Mouse (Mus musculus) liver, embryonic 13.5 days (tissue): ENCODE measurements at regions not wholly inside any gene's neighbourhood (a gene's known extent, or its start where the extent isn't known, plus 50 kb on each side); places are given as distances from the start of the nearest gene placed in this dataset.

Source experiments
- ATAC-seq: fragments of 200-750 bp; cut with Nextera tagmentation; 2 replicates; pipeline ENCODE4 v1.8.0; 2017; ENCODE audit warnings: low read depth, mild to moderate bottlenecking, moderate number of reproducible peaks, moderate library complexity
- DNase-seq: peaks from one replicate; pipeline ENCODE4 v3.0.0; 2022
- H3K27ac ChIP-seq: fragments of 300-500 bp; sonication (generic); 2 replicates; pipeline ENCODE4 v1.5.1; 2015; ENCODE audit warnings: moderate library complexity, mild to moderate bottlenecking, inconsistent platforms
- H3K27me3 ChIP-seq: fragments of 300-500 bp; sonication (generic); 2 replicates; pipeline ENCODE4 v1.6.1; 2015; ENCODE audit warnings: mild to moderate bottlenecking, inconsistent platforms
- H3K36me3 ChIP-seq: fragments of 300-500 bp; sonication (generic); 2 replicates; pipeline ENCODE4 v1.6.1; 2015; ENCODE audit warnings: mild to moderate bottlenecking, inconsistent platforms
- H3K4me1 ChIP-seq: fragments of 300-500 bp; sonication (generic); replicated peaks from 2 replicates; pipeline ENCODE4 v1.6.1; 2015; ENCODE audit warnings: inconsistent platforms
- H3K4me2 ChIP-seq: fragments of 300-500 bp; sonication (generic); 2 replicates; pipeline ENCODE4 v1.6.1; 2015; ENCODE audit warnings: inconsistent platforms, mild to moderate bottlenecking, moderate library complexity
- H3K4me3 ChIP-seq: fragments of 300-500 bp; sonication (generic); replicated peaks from 2 replicates; pipeline ENCODE4 v1.5.1; 2015; ENCODE audit warnings: mild to moderate bottlenecking, inconsistent platforms
- H3K9ac ChIP-seq: fragments of 300-500 bp; sonication (generic); 2 replicates; pipeline ENCODE4 v1.6.1; 2015; ENCODE audit warnings: mild to moderate bottlenecking, inconsistent platforms
- H3K9me3 ChIP-seq: fragments of 300-500 bp; sonication (generic); replicated peaks from 2 replicates; pipeline ENCODE4 v1.6.1; 2016; ENCODE audit warnings: inconsistent platforms
- WGBS: fragments of 180-500 bp; shearing (Covaris S2); methylation state at CpG from one replicate; pipeline ENCODE4 v1.1.7; 2015; ENCODE audit not compliant: insufficient replicate concordance; 5-methylcytosine and 5-hydroxymethylcytosine counted together

GRCm38 (mm10) chr4:47882076-47882475, 162.9 kb upstream of the Nr4a3 start:
- Histone ChIP-seq H3K27ac (no peak overlapping the region), H3K4me1 (no peaks in the 10 kb centered on the region), H3K4me2 (no peak overlapping the region), H3K9me3 (no peaks in the 10 kb centered on the region), H3K27me3 (no peaks in the 10 kb centered on the region), H3K4me3 (no peak overlapping the region), H3K36me3 (no peaks in the 10 kb centered on the region), H3K9ac (no peak overlapping the region)
- ATAC-seq (no peak), DNase-seq (no peak)
- 74% methylated on average over 10 of the region's 10 CpGs for WGBS

- H3K27me3 ChIP-seq = no peaks in the 10 kb centered on the region
Measured at GRCm38 (mm10) chr4:47899579-47899978, 145.4 kb upstream of the Nr4a3 start.

GRCm38 (mm10) chr4:47902749-47903148, 142.2 kb upstream of the Nr4a3 start:
- H3K4me2 ChIP-seq = no peak overlapping the region
- H3K4me1 ChIP-seq = no peaks in the 10 kb centered on the region
- H3K27me3 ChIP-seq = no peaks in the 10 kb centered on the region
- WGBS = 79% methylated on average over 12 of the region's 12 CpGs
- no peaks in the 10 kb centered on the region for H3K36me3 ChIP-seq
- H3K9ac ChIP-seq = no peak overlapping the region
- no peak overlapping the region for H3K4me3 ChIP-seq
- DNase-seq (no peak), ATAC-seq (no peak)
- H3K27ac ChIP-seq = no peak overlapping the region
- no peaks in the 10 kb centered on the region for H3K9me3 ChIP-seq

More at GRCm38 (mm10) chr4:47899579-47899978, 145.4 kb upstream of the Nr4a3 start:
- no peaks in the 10 kb centered on the region for H3K9me3 ChIP-seq
- ATAC-seq = no peak
- H3K4me3 ChIP-seq = no peak overlapping the region
- no peaks in the 10 kb centered on the region for H3K36me3 ChIP-seq
- no peak overlapping the region for H3K4me2 ChIP-seq
- 63% methylated on average over 7 of the region's 7 CpGs for WGBS
- H3K27ac ChIP-seq = no peak overlapping the region
- H3K9ac ChIP-seq = no peak overlapping the region
- DNase-seq = no peak
- H3K4me1 ChIP-seq = no peaks in the 10 kb centered on the region

GRCm38 (mm10) chr4:47912259-47912658, 132.7 kb upstream of the Nr4a3 start:
- ATAC-seq (no peak), DNase-seq (no peak)
- H3K27me3 ChIP-seq = no peaks in the 10 kb centered on the region
- WGBS = 49% methylated on average over 1 of the region's 1 CpGs
- no peak overlapping the region for H3K9ac ChIP-seq
- H3K36me3 ChIP-seq = no peaks in the 10 kb centered on the region
- H3K4me2 ChIP-seq = no peak overlapping the region
- no peak overlapping the region for H3K4me3 ChIP-seq
- H3K4me1 ChIP-seq = no peaks in the 10 kb centered on the region
- no peak overlapping the region for H3K27ac ChIP-seq
- no peaks in the 10 kb centered on the region for H3K9me3 ChIP-seq

- Histone ChIP-seq H3K36me3 (no peaks in the 10 kb centered on the region), H3K4me2 (no peak overlapping the region), H3K4me3 (no peak overlapping the region), H3K4me1 (no peaks in the 10 kb centered on the region), H3K27ac (no peak overlapping the region), H3K9ac (no peak overlapping the region), H3K9me3 (no peaks in the 10 kb centered on the region), H3K27me3 (no peaks in the 10 kb centered on the region)
- ATAC-seq (no peak), DNase-seq (no peak)
- WGBS = 73% methylated on average over 7 of the region's 7 CpGs
Measured at GRCm38 (mm10) chr4:47919576-47919975, 125.4 kb upstream of the Nr4a3 start.

- no peak overlapping the region for H3K4me2 ChIP-seq
- H3K27ac ChIP-seq = no peak overlapping the region
- ATAC-seq (no peak), DNase-seq (no peak)
- no peak overlapping the region for H3K4me3 ChIP-seq
- H3K36me3 ChIP-seq = no peaks in the 10 kb centered on the region
- H3K4me1 ChIP-seq = no peaks in the 10 kb centered on the region
- no peak overlapping the region for H3K9ac ChIP-seq
- peaks cover 4% of the 10 kb centered on the region; the same call in 1 of the 2 replicates for H3K9me3 ChIP-seq
- no peaks in the 10 kb centered on the region for H3K27me3 ChIP-seq
- WGBS = 60% methylated on average over 2 of the region's 2 CpGs
Measured at GRCm38 (mm10) chr4:47931464-47931863, 113.5 kb upstream of the Nr4a3 start.

- Histone ChIP-seq H3K4me3 (no peak overlapping the region), H3K9me3 (peaks cover 4% of the 10 kb centered on the region; the same call in 1 of the 2 replicates), H3K36me3 (no peaks in the 10 kb centered on the region), H3K4me1 (no peaks in the 10 kb centered on the region), H3K9ac (no peak overlapping the region), H3K27me3 (no peaks in the 10 kb centered on the region), H3K27ac (no peak overlapping the region), H3K4me2 (no peak overlapping the region)
- DNase-seq = no peak
- WGBS = 57% methylated on average over 1 of the region's 1 CpGs
- ATAC-seq = no peak
Measured at GRCm38 (mm10) chr4:47933526-47933925, 111.4 kb upstream of the Nr4a3 start.

GRCm38 (mm10) chr4:47935547-47935946, 109.4 kb upstream of the Nr4a3 start:
- Histone ChIP-seq H3K27ac (no peak overlapping the region), H3K36me3 (no peaks in the 10 kb centered on the region), H3K9ac (no peak overlapping the region), H3K4me1 (no peaks in the 10 kb centered on the region), H3K27me3 (no peaks in the 10 kb centered on the region), H3K4me3 (no peak overlapping the region), H3K9me3 (peaks cover 4% of the 10 kb centered on the region; the same call in 1 of the 2 replicates), H3K4me2 (no peak overlapping the region)
- 84% methylated on average over 3 of the region's 3 CpGs for WGBS
- ATAC-seq (no peak), DNase-seq (no peak)

GRCm38 (mm10) chr4:47936470-47937125, 108.4 kb upstream of the Nr4a3 start:
- Histone ChIP-seq H3K27me3 (no peaks in the 10 kb centered on the region), H3K9me3 (peaks cover 4% of the 10 kb centered on the region; the same call in 1 of the 2 replicates), H3K9ac (no peak overlapping the region), H3K4me2 (no peak overlapping the region), H3K36me3 (no peaks in the 10 kb centered on the region), H3K4me3 (no peak overlapping the region), H3K27ac (no peak overlapping the region), H3K4me1 (no peaks in the 10 kb centered on the region)
- 68% methylated on average over 7 of the region's 7 CpGs for WGBS
- ATAC-seq (no peak), DNase-seq (no peak)

- 68% methylated on average over 16 of the region's 16 CpGs for WGBS
- H3K27me3 ChIP-seq = no peaks in the 10 kb centered on the region
- DNase-seq = no peak
Measured at GRCm38 (mm10) chr4:47947869-47948573, 96.9 kb upstream of the Nr4a3 start.

GRCm38 (mm10) chr4:47948789-47949188, 96.2 kb upstream of the Nr4a3 start:
- H3K36me3 ChIP-seq = no peaks in the 10 kb centered on the region
- no peak overlapping the region for H3K9ac ChIP-seq
- WGBS = 30% methylated on average over 8 of the region's 8 CpGs
- H3K27me3 ChIP-seq = no peaks in the 10 kb centered on the region
- H3K4me2 ChIP-seq = no peak overlapping the region
- DNase-seq (no peak), ATAC-seq (no peak)
- H3K4me3 ChIP-seq = no peak overlapping the region
- no peaks in the 10 kb centered on the region for H3K4me1 ChIP-seq
- no peak overlapping the region for H3K27ac ChIP-seq
- H3K9me3 ChIP-seq = no peaks in the 10 kb centered on the region

More at GRCm38 (mm10) chr4:47947869-47948573, 96.9 kb upstream of the Nr4a3 start:
- Histone ChIP-seq H3K9me3 (no peaks in the 10 kb centered on the region), H3K27ac (no peak overlapping the region), H3K4me3 (no peak overlapping the region), H3K4me2 (no peak overlapping the region), H3K9ac (no peak overlapping the region), H3K4me1 (no peaks in the 10 kb centered on the region), H3K36me3 (no peaks in the 10 kb centered on the region)
- ATAC-seq = no peak
